Mouse (Mus musculus) MEL (cell line): Measurements from ENCODE around the gene Mpl.

Experiments
- BHLHE40 ChIP-seq: IDR thresholded peaks from 2 replicates; pipeline ENCODE4 v1.6.1; 2012; ENCODE audit warnings: low read depth, mild to moderate bottlenecking, inconsistent platforms, low read length, improper control_type of control experiment, borderline replicate concordance
- CTCF ChIP-seq, 3 experiments: IDR thresholded peaks in 2 of 3; conservative IDR thresholded peaks in 1 of 3; 2 replicates each; pipeline ENCODE4 v1.5.1; 2011 to 2012; ENCODE audit warnings: low read length in 3 of 3, low read depth in 2 of 3, mild to moderate bottlenecking in 2 of 3, improper control_type of control experiment in 1 of 3, inconsistent platforms in 1 of 3, mixed read lengths in 1 of 3, moderate library complexity in 1 of 3; ENCODE audit not compliant: control insufficient read depth in 1 of 3, insufficient read depth in 1 of 3, poor library complexity in 1 of 3, severe bottlenecking in 1 of 3
- MAZ ChIP-seq: IDR thresholded peaks from 2 replicates; pipeline ENCODE4 v1.6.1; 2012; ENCODE audit warnings: low read depth, mild to moderate bottlenecking, inconsistent platforms, low read length, improper control_type of control experiment
- POLR2A ChIP-seq, 2 experiments: IDR thresholded peaks; 2 replicates each; pipeline ENCODE4 v1.6.1; 2011 to 2012; ENCODE audit warnings: low read length in 2 of 2, mild to moderate bottlenecking in 2 of 2, control low read depth in 1 of 2, improper control_type of control experiment in 1 of 2, low read depth in 1 of 2, moderate library complexity in 1 of 2; ENCODE audit not compliant: control insufficient read depth in 1 of 2, insufficient read depth in 1 of 2, poor library complexity in 1 of 2
- RCOR1 ChIP-seq: IDR thresholded peaks from 2 replicates; pipeline ENCODE4 v1.6.1; 2012; ENCODE audit warnings: low read depth, mild to moderate bottlenecking, inconsistent platforms, low read length, improper control_type of control experiment
- TAL1 ChIP-seq: IDR thresholded peaks from 2 replicates; pipeline ENCODE4 v1.6.1; 2012; ENCODE audit warnings: mild to moderate bottlenecking, inconsistent platforms, low read length, moderate library complexity, mixed read lengths
- USF2 ChIP-seq, 2 experiments: IDR thresholded peaks; 2 replicates each; pipeline ENCODE4 v1.6.1; 2011 to 2012; ENCODE audit warnings: improper control_type of control experiment in 2 of 2, low read length in 2 of 2, borderline replicate concordance in 1 of 2, inconsistent platforms in 1 of 2, low read depth in 1 of 2, mild to moderate bottlenecking in 1 of 2; ENCODE audit not compliant: insufficient read depth in 1 of 2

DNA sequence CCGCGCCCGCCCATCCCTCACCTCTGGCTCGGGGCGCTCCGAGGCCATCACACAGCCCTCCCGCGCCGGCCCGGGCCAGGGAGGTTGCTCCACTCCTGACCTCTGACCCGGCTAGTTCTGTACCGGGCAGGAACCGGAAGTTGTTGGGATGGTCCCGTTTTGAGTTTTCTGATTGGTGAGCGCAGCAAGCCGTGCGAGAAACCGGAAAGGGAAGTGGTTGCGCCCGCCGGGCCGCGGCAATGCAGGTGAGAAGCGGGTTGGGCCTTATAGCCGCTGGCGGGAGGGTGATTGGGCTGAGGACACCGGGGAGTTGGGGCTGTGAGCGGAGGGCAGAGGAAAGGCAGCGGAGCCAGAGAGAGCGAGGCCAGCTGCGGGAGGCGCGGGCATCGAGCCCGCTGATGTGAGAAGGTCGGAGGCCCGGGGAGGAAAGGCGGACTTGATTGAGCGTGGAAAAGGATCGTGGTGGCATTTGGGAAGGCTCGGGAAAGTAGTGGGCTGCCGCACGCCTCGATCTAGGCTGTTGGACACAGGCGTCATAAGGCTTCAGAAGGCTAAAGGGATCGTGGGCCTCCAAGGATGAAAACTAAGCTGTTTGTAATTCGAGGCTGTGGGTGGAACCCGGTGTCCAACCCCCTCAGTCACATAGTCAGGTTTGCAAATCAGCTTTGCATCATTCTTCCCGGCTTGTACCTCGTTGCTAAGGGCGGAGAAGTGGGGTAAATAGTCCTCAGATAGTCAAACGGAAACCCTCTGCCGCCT, 48.0 kb downstream of the Mpl start, which contains the start of the genes Szt2 and Med8:
- TF ChIP-seq MAZ (no peak; the same call in 1 of the 2 replicates), BHLHE40 (no peak), CTCF (IDR thresholded peaks at IDR 0.05 in 2 of 3, conservative IDR thresholded peaks at IDR 0.05 in 1 of 3; ENCODE audit: control insufficient read depth in 1 of 3, insufficient read depth in 1 of 3, low read depth in 2 of 3, low read length in 3 of 3, poor library complexity in 1 of 3, severe bottlenecking in 1 of 3) (no peak), POLR2A (IDR thresholded peaks at IDR 0.05; ENCODE audit: control insufficient read depth in 1 of 2, insufficient read depth in 1 of 2, low read depth in 1 of 2, low read length in 2 of 2, poor library complexity in 1 of 2) (peak; percentile 64 to 91; a peak in 3 of 4 replicates), RCOR1 (no peak), USF2 (IDR thresholded peaks at IDR 0.05; ENCODE audit: borderline replicate concordance in 1 of 2, insufficient read depth in 1 of 2, low read depth in 1 of 2, low read length in 2 of 2) (no peak), TAL1 (no peak)
